Mouse (Mus musculus) liver, embryonic 15.5 days (tissue): ENCODE data around the gene Bfar. TPM values are rescaled to one million over a fixed set of nuclear protein-coding genes. Genes with fewer than 3 reads are reported as not detected.
"Not testable (repeated sequence)": the region's sequence is repeated elsewhere in the genome, so short reads cannot be mapped to it uniquely, and the experiment has no call there.

Source experiments
- ATAC-seq: fragments of 200-750 bp; cut with Nextera tagmentation; 2 replicates; pipeline ENCODE4 v1.8.0; 2017; ENCODE audit warnings: moderate number of reproducible peaks, mild to moderate bottlenecking, moderate library complexity; ENCODE audit not compliant: insufficient read depth
- H3K27ac ChIP-seq: fragments of 300-500 bp; sonication (generic); replicated peaks from 2 replicates; pipeline ENCODE4 v1.5.1; 2015; ENCODE audit warnings: mild to moderate bottlenecking, inconsistent platforms
- H3K27me3 ChIP-seq: fragments of 300-500 bp; sonication (generic); 2 replicates; pipeline ENCODE4 v1.6.1; 2015; ENCODE audit warnings: mild to moderate bottlenecking, inconsistent platforms
- H3K36me3 ChIP-seq: fragments of 300-500 bp; sonication (generic); replicated peaks from 2 replicates; pipeline ENCODE4 v1.6.1; 2015; ENCODE audit warnings: moderate library complexity, mild to moderate bottlenecking, inconsistent platforms
- H3K4me1 ChIP-seq: fragments of 300-500 bp; sonication (generic); replicated peaks from 2 replicates; pipeline ENCODE4 v1.6.1; 2015; ENCODE audit warnings: inconsistent platforms
- H3K4me2 ChIP-seq: fragments of 300-500 bp; sonication (generic); 2 replicates; pipeline ENCODE4 v1.6.1; 2015; ENCODE audit warnings: moderate library complexity, mild to moderate bottlenecking, inconsistent platforms
- H3K4me3 ChIP-seq: fragments of 300-500 bp; sonication (generic); replicated peaks from 2 replicates; pipeline ENCODE4 v1.5.1; 2015; ENCODE audit warnings: mild to moderate bottlenecking, inconsistent platforms
- H3K9ac ChIP-seq: fragments of 300-500 bp; sonication (generic); 2 replicates; pipeline ENCODE4 v1.6.1; 2015; ENCODE audit warnings: moderate library complexity, mild to moderate bottlenecking, inconsistent platforms
- H3K9me3 ChIP-seq: fragments of 300-500 bp; sonication (generic); replicated peaks from 2 replicates; pipeline ENCODE4 v1.6.1; 2016; ENCODE audit warnings: inconsistent platforms
- WGBS: fragments of 180-500 bp; shearing (Covaris S2); methylation state at CpG from one replicate; pipeline ENCODE4 v1.1.7; 2015; ENCODE audit warnings: mixed read lengths; ENCODE audit not compliant: insufficient replicate concordance; 5-methylcytosine and 5-hydroxymethylcytosine counted together
- polyA plus RNA-seq: library from polyadenylated mRNA; unstranded; fragments of >200 nt; fragmentation: Nextera tagmentation; extraction: Ambion mirVana; gene quantifications from 2 replicates; pipeline ENCODE4 v1.2.1, GENCODE M21; 2015

Gene Bfar
- polyA plus RNA-seq, 1 experiment from 2014 or later, result 13.4 TPM

DNA sequence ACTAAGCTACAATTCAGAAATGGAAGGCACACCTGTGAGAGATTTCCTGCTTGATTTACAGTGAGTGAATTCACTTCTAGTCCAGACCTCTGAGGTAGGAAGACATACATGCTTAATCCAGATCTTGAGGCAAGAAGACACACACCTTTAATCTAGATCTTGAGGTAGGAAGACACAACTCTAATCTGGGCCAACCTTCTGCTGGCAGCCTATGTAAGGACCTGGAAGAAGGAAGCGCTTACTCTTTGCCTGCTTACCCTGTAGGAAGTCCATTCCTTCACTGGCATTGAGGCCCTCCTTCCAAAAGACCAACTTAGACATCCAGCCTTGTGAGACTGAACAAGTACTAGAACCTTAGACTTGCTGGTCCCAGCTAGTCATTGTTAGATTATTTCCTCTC, 2.4 kb upstream of the Bfar start:
- H3K27me3 ChIP-seq, result no peaks in the 10 kb centered on the region
- ATAC-seq, result no peak
- peaks cover 47% of the 10 kb centered on the region for H3K4me1 ChIP-seq
- no peak overlapping the region for H3K4me3 ChIP-seq
- peaks cover 12% of the 10 kb centered on the region; the same call in 1 of the 2 replicates for H3K36me3 ChIP-seq
- no peak overlapping the region for H3K9ac ChIP-seq
- no peaks in the 10 kb centered on the region for H3K9me3 ChIP-seq
- 83% methylated on average over 1 of the region's 1 CpGs for WGBS
- no peak overlapping the region for H3K4me2 ChIP-seq
- H3K27ac ChIP-seq, result no peak overlapping the region

DNA sequence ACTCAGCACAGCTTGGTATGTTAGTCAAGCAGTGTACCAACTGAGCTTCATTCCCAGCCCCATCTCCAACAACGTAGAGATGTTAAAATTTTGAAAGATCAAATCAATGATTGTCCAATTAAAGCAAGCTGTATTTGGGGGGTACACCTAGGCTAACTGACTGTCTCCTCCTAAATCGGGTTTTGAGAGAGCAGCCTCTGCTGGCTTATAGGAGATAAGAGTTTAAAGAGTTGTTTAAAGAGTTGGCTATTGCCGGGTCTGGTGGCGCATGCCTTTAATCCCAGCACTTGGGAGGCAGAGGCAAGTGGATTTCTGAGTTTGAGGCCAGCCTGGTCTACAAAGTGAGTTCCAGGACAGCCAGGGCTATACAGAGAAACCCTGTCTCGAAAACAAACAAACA, 762 bp upstream of the Bfar start:
- H3K9ac ChIP-seq, H3K9me3 ChIP-seq, H3K27me3 ChIP-seq, ATAC-seq, H3K36me3 ChIP-seq: not testable (repeated sequence)
- Histone ChIP-seq H3K27ac (peak overlapping the region; percentile 89; the same call in 1 of the 2 replicates), H3K4me2 (peak overlapping the region; percentile 92), H3K4me1 (peaks cover 47% of the 10 kb centered on the region), H3K4me3 (peak overlapping the region; percentile 94)
- 36% methylated on average over 5 of the region's 5 CpGs for WGBS

DNA sequence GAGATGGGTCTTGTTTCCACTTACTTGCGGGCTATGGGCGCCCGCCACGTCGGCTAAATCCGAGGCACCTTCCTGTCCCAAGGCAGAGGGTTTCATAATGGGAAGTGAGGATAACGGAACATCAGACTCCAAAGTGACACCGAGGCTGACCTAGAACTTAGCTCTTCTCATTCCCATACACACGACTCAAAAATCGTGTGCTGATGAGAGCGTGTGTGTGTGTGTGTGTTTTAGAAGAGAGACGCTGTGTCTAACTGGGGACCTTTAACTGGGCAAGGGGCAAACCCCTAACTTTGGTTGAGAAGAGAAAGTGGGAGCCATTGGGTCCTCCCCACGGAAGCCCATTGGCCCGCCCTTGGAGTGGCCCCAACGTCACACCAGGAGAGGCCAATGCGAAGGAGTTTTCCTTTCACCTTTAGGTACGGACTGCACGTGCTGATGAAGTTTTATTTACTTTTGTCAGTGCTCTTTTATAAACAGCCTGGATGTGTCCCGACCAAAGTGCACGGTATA, 784 bp downstream of the Bfar start:
- peak overlapping the region; percentile 89 for H3K27ac ChIP-seq
- peak overlapping the region; percentile 94 for H3K4me3 ChIP-seq
- H3K27me3 ChIP-seq, result no peaks in the 10 kb centered on the region
- no peaks in the 10 kb centered on the region for H3K9me3 ChIP-seq
- peak; percentile 71 for ATAC-seq
- H3K4me1 ChIP-seq, result peaks cover 39% of the 10 kb centered on the region
- H3K36me3 ChIP-seq, result peaks cover 13% of the 10 kb centered on the region
- peak overlapping the region; percentile 92 for H3K4me2 ChIP-seq
- under 1% methylated on average over 20 of the region's 20 CpGs for WGBS
- H3K9ac ChIP-seq, result peak overlapping the region; percentile 88

DNA sequence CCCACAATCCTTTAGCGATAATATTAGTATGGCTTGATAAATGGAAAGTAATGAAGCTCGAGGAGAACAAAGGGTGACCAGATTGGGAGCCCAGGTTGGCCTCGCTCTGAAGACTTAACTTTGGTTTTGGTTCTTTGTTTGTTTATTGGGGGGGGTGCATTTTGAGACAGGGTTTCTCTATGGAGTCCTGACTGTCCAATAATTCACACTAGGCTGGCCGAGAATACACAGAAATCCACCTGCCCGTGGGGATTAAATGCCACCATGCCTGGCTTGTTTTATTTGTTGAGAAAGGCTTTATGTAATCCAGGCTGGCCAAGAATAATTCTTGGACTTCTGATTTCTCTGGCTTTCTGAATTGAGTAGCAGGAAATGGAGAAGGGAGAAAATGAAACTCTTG, 1.5 kb downstream of the Bfar start:
- Histone ChIP-seq H3K36me3 (peaks cover 20% of the 10 kb centered on the region), H3K27me3 (no peaks in the 10 kb centered on the region), H3K4me3 (peak overlapping the region; percentile 94), H3K4me2 (peak overlapping the region; percentile 92), H3K4me1 (peaks cover 35% of the 10 kb centered on the region), H3K9ac (no peak overlapping the region), H3K9me3 (no peaks in the 10 kb centered on the region), H3K27ac (peak overlapping the region; percentile 89; the same call in 1 of the 2 replicates)
- no peak for ATAC-seq
- WGBS, result 72% methylated on average over 5 of the region's 5 CpGs

DNA sequence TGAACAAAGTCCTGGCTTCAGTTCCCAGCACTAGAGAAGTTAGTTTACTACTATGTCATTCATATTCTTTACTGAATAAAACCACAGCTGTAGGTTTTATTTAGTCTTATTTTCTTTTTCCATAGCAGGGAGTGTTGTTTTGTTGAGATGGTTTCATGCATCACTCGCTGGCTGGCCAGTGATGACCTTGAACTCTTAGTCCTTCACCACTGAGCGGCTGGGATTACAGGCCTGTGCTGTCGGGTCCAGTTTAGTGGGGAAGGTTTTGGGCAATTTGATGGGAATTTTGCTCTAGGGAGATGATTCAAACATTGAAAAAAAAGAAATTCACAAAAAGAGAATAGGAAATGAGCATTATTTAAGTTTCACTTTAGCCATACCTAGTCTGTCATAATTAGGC, 2.9 kb downstream of the Bfar start:
- Histone ChIP-seq H3K36me3 (peaks cover 22% of the 10 kb centered on the region), H3K4me3 (no peak overlapping the region), H3K27me3 (no peaks in the 10 kb centered on the region), H3K9ac (no peak overlapping the region), H3K4me1 (peaks cover 21% of the 10 kb centered on the region), H3K9me3 (no peaks in the 10 kb centered on the region), H3K4me2 (no peak overlapping the region), H3K27ac (no peak overlapping the region)
- ATAC-seq, result no peak
- 71% methylated on average over 3 of the region's 3 CpGs for WGBS

DNA sequence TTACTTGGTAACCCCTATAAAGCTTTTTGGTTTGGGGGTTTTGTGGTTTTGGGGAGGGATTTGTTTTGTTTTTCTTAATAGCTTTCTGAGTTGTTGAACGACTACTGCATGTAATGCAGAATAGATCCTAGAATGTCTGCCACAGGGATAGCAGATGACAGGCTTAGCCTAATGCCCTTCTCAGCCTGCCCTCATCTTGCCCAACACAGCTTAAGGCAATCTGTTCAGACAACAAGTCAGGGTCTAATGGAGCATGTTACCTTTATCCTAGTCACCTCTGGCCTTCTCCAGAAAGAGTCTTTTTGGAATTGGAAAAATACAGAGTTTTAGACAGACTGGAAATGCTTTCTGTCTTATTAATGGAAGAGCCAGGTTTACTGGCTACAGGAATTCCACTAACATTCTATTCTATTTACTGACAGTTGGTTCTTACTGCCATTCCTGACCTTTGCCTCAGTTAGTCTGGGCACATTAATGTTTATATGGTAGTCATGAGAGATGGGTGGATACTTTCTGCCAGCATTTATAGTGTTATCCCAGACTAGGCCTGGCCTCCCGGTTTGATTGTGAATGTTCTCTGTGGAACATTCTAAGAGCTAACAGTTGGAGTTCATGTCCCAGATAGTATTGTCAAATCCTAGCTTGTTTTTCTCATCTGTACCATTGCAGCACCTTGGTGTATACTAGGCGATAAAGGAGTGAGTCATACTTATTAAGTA, 7.1 kb downstream of the Bfar start:
- no peaks in the 10 kb centered on the region for H3K9me3 ChIP-seq
- no peak for ATAC-seq
- H3K9ac ChIP-seq, result no peak overlapping the region
- H3K27ac ChIP-seq, result no peak overlapping the region
- H3K27me3 ChIP-seq, result no peaks in the 10 kb centered on the region
- H3K4me1 ChIP-seq, result peaks cover 3% of the 10 kb centered on the region; the same call in 1 of the 2 replicates
- no peak overlapping the region for H3K4me3 ChIP-seq
- no peak overlapping the region for H3K4me2 ChIP-seq
- 66% methylated on average over 3 of the region's 3 CpGs for WGBS
- H3K36me3 ChIP-seq, result peaks cover 25% of the 10 kb centered on the region

DNA sequence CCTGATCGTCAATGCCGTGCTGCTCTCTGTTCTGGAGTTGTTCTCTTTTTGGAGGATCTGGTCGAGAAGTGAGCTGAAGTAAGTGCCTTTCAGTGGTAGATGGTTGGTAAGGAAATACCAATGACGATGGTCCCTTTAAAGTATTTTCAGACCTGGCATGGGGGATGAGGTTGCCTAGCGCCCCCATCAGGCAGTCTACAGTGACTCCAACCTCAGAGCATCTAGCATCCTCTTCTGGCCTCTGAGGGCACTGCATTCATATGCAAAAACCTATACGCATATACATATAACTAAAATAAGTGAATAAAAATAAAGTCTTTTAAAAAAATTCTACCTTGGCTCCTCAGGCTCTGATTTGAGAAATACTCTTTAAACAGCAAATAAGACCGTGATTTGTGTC, 27.3 kb downstream of the Bfar start:
- Histone ChIP-seq H3K4me3 (no peak overlapping the region), H3K36me3 (peaks cover 76% of the 10 kb centered on the region), H3K27ac (no peak overlapping the region), H3K9ac (no peak overlapping the region), H3K27me3 (no peaks in the 10 kb centered on the region), H3K4me2 (no peak overlapping the region), H3K4me1 (no peaks in the 10 kb centered on the region), H3K9me3 (no peaks in the 10 kb centered on the region)
- 78% methylated on average over 7 of the region's 7 CpGs for WGBS
- ATAC-seq, result no peak

DNA sequence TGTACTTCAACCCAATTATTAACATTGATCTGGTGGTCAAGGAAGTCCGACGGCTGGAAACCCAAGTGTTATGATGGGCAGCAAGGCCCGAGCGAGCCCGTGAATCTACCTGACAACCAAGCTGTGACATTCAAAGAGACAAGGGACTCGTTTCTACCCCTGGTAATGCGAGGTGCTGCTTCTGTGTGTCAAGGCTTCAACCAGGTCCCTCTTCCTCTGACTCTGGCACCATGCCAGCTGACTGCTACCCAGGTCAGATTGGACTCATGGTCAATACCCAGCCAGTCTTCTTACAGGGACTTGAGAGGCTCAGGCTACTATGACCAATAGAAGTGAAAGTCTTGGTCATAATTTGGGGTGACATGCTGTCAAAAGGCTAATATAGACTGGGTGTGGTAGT, 30.5 kb downstream of the Bfar start:
- peaks cover 64% of the 10 kb centered on the region for H3K36me3 ChIP-seq

DNA sequence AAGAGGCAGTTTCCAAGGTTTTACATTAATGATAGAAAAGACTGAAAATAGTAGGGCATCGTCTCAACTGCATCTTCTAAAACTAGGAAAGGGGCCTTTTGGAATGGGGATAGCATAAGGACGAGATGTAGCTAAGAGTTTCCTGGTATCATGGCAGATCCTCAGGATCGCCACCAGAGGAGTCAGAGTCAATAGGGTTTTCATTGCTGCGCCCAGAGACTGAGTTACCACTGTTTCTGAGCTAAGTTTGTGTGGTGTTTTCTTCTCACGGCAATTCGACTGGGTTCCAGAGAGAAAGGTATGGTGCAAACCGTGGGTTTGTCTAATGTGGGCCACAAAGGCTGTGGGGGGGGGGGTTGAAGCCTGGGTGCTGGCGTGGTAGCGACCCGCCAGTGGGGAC, 33.0 kb downstream of the Bfar start:
- H3K27ac ChIP-seq, result no peak overlapping the region
- H3K36me3 ChIP-seq, result peaks cover 39% of the 10 kb centered on the region
- H3K4me2 ChIP-seq, result no peak overlapping the region
- H3K4me1 ChIP-seq, result no peaks in the 10 kb centered on the region
- no peak overlapping the region for H3K4me3 ChIP-seq
- H3K9ac ChIP-seq, result no peak overlapping the region
- H3K9me3 ChIP-seq, result no peaks in the 10 kb centered on the region
- ATAC-seq, result no peak
- no peaks in the 10 kb centered on the region for H3K27me3 ChIP-seq
- 80% methylated on average over 10 of the region's 10 CpGs for WGBS

More for the DNA sequence above, 30.5 kb downstream of the Bfar start:
- Histone ChIP-seq H3K4me2 (no peak overlapping the region), H3K4me3 (no peak overlapping the region), H3K27me3 (no peaks in the 10 kb centered on the region), H3K27ac (no peak overlapping the region), H3K9ac (no peak overlapping the region), H3K9me3 (no peaks in the 10 kb centered on the region), H3K4me1 (no peaks in the 10 kb centered on the region)
- ATAC-seq, result no peak
- 83% methylated on average over 7 of the region's 7 CpGs for WGBS

DNA sequence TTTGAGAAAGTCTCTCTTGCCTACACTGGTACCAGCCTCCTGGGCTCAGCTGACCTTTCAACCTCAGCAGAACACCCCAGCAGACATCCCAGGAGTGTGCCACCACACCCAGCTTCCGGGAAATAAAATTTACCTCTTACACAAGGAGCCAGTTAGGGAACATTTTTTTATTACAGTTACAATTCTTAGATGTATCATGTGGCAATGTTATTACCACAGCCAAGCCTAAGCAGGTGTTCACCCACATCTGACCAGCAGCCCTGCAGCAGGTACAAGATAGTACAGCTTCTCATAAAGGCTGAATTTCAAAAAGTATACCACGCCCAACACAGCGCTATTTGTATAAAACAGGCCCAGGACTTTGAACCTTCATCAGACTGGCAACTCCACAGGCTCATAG, 43.3 kb downstream of the Bfar start:
- Histone ChIP-seq H3K27me3 (no peaks in the 10 kb centered on the region), H3K9me3 (no peaks in the 10 kb centered on the region), H3K4me2 (no peak overlapping the region), H3K4me1 (no peaks in the 10 kb centered on the region), H3K36me3 (no peaks in the 10 kb centered on the region), H3K9ac (no peak overlapping the region), H3K27ac (no peak overlapping the region), H3K4me3 (no peak overlapping the region)
- no peak for ATAC-seq
- WGBS, result 66% methylated on average over 3 of the region's 3 CpGs

DNA sequence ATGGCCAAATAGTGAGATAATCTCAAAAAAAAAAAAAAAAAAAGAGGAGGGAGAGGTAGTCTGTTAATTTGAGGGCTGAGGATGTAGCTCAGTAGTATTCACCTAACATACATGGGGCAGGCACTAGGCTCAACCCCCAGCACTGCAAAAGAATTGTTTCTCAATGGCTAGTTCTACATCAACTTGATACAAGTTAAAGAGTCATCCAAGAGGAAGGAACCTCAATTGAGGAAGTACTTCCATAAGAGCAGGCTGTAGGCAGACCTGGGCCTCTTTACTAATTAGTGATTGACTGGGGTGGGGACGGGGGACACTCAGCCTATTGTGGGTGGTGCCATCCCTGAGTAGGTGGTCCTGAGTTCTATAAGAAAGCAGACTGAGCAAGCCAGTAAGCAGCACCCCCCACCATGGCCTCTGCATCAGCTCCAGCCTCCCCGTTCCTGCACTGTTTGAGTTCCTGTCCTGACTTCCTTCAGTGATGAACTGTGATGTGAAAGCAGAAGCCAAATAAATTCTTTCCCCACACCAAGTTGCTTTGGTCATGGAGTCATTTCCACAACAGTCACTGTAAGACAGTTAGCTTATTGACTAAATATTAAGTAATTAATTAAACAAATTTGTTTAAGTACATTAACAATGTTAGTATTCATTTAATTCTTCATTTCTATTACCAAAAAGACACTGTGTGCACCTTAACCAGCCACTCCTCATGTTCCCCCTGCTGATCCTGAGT, 45.3 kb downstream of the Bfar start:
- H3K36me3 ChIP-seq, result no peaks in the 10 kb centered on the region
- ATAC-seq, result no peak
- no peak overlapping the region for H3K4me3 ChIP-seq
- H3K9me3 ChIP-seq, result no peaks in the 10 kb centered on the region
- no peak overlapping the region for H3K27ac ChIP-seq
- no peak overlapping the region for H3K9ac ChIP-seq
- WGBS, result 39% methylated on average over 2 of the region's 2 CpGs
- H3K27me3 ChIP-seq, result no peaks in the 10 kb centered on the region
- H3K4me1 ChIP-seq, result no peaks in the 10 kb centered on the region
- no peak overlapping the region for H3K4me2 ChIP-seq
